Mouse (Mus musculus) mouse trophoblast stem cell (cell line): ENCODE data around the gene Inka1.

ENCODE experiments used
- in situ Hi-C, 2 experiments: fragments of 300-500 bp; cut with MseI, MboI; formaldehyde crosslinking; loops; 2 replicates in 1 of 2; 3 replicates in 1 of 2; pipeline ENCODE4 v1.15.1; 2025

Gene Inka1

DNA sequence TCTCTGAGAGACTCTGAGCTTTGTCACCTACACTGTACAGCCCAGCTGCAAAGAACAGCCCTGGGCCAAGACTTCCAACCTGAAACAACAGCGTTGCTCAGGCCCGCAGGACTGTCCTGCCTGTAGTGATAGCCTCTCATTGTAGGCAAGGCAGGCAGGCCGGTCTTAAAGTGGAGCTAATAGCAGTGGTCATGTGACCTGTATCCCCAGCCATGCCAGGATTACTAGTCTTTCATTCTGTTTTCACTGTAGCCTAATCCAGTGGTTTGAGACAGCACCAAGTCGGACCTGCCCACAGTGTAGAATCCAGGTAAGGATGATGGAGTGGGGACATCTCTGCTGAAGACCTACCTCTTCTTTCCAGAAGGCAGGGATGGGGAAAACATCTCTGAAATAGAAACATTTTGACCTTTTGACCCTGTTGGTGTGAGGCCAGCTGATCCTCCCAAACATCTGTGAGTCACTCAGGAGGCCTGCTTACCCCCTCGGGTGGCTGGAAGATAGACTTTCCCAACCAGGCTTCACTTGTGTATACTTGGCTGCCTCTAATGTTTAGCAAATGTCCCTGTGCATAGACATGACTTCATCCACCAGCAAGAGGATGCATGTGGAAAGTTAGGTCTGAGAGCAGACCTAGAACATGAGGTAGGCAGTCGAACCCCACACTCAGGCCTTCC, 29.9 kb downstream of the Inka1 start:
- in situ Hi-C loops = no loop called here

DNA sequence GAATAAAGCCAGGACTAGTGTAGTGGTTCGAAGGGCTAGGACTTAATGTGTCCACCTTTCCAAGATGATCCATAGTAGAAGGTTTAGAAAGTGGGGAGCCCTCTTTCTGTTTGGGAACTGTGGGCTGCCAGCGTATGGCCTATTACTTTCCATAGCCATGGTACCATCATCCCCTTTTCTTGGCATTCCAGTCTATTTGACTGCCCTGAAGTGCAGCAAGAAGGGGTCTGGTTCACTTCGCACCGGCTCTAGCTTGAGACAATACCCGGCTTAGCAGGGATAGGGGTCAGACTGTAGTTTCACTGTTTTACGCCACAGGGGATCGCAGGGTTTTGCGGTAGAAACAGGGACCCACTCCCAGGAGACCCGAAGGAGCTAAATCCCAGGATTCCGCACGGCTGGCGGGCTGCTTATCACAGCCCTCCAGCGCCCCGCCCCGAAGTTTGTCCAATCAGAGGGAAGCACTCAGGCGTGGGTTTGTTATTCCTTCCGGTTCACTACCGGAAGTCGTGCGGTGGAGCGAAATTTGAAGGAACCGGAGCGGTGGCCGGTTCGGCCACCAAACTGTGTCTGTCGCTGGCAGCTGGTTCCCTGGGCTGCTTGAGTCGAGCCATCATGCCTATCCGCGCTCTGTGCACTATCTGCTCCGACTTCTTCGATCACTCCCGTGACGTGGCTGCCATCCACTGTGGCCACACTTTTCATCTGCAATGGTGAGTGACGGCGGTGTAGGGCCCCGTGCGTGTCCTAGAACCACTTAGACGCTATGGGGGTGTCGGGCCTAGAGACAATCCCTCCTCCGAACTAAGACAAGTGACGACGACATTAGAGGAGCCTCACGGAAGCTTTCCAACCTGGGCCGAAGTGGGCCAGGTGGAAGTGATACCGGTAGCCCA, 35.0 kb downstream of the Inka1 start:
- in situ Hi-C loops = no loop called here

DNA sequence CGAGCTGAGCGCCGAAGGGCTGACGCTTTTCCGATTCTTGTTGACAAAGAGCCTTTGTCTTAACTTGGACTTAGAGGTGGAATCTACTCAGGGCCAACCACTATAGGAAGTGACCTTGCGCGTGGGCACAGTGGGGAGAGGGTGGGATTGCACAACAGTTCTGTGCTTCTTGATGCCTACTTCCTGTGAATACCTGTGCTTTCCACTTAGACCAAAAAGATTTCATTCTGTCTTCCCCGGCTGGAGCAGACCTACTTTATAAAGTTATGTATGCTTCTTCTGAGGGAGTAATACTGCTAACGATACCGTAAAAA, 35.8 kb downstream of the Inka1 start, which contains the start of gene Traip:
Gene Traip, plus strand, starts transcription at position 215 of the 314 bp plus-strand sequence.
- in situ Hi-C loops = no loop called here

DNA sequence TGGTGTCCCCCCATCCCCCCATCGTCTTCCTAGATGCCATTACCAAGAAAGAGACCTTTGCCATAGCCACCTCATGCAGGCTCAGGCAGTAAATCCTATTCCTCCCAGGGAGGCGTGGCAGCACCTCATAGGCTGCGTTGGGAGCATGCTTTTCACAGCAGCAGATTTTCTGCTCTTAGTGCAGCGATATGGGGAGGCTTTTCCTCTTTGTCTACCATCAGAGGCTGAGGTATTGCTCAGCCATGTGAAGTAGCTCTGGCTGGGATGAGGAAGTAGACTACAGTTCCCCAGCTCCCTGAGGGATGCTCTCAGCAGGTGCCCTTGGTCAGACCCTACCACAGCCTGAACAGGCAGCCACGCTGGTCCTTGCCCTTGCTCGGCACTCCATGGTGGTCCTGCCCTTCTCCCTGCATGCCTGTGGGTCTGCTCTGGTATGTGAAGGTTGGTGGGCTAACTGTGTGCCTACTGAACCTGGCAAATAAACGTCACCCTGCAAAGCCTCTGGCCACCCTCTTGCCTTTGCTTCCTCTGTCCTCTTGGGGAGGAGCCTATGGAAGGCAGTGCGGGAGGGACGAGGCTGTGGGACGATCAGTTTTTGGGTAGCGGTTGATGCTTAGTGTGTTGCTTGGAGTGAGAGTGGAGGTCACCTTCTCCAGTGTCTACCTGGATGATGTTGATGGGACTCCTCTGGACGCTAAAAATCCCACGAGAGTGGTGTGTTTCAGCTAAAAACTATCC, 36.3 kb downstream of the Inka1 start:
- in situ Hi-C loops = no loop called here

DNA sequence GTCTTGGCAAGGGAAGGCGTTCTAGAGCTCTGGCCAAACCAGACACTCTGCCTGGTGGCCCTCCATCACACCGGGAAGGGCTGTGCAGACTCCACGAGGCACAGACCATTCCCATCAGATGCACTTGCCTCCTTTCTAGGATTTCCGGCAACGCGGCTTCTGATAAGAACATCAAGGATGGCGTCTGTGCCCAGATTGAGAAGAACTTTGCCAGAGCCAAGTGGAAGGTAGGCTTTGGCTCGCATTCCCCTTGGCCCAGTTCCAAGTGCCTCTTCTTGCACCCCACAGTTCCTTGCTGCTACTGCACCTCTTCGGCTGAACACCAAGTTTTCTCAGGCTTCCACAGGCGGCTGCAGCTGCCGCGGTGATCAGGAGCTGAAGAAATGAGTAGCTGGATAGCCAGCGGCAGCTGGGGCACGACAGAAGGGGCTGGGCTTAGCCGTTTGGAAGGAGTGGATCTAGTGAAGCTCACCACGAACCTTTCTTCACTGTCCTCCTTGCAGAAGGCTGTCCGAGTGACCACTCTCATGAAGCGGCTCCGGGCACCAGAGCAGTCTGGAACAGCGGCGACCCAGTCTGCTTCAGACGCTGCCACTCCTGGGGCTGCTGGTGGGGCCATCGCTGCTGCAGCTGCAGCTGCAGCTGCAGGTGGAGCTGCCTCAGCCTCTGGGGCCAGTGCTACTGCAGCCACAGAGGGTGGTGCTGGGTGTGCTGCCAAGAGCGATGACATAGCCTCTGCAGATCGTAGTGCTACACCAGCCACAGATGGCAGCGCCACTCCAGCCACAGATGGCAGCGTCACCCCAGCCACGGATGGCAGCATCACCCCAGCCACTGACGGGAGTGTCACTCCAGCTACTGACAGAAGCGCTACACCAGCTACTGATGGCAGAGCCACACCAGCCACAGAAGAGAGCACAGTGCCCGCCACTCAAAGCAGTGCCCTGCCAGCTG, 38.2 kb downstream of the Inka1 start:
- in situ Hi-C loops = no loop called here

DNA sequence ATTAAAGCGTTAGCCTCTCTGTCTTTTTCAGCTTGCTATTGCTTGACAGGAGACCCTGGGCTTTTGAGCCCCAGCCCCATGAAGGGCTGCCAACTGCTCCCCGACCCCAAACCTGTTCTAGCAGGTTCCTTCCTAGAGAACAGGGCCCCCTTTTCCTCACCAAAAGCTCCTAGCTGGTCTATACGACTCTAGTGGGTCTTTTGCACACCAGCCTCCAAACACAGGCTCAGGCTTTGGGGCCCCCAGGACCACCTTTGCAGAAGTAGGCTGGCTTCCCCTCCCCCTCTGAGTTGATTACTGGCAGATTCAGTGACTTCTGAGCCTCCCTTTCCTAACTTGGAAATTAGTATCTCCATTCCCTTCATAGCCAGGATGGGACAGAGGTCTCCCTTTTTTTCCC, 48.8 kb downstream of the Inka1 start:
- in situ Hi-C loops = no loop called here

DNA sequence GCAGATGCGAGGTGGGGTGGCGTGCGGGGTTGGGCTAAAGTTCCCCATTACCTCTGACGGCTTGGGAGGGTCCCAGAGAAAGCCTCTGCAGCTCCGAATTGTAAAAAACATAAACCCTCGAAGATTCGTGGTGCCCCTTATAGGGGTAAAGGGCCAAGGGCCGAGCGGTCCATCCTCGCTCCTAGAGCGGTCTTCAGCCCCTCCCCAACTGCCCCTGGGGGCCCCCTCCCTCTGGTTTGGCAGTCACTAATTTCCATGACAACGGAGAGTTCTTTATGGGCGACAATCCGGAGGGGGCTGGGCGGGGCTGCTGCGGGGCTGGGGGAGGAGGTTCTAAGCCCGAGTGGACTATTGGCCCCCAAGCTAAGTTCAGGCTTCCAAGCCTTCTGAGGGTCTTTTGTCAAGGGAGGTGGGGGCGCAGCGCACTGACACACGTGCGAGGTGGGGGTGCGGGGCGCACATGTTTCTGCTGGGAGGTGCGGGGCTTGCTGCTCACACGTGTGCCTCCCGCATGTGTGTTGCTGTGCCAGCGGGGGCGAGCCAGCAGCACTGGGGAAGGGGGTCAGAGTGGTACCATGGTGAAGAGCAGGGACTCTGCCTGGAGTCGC, 49.4 kb downstream of the Inka1 start:
- in situ Hi-C loops = no loop called here

DNA sequence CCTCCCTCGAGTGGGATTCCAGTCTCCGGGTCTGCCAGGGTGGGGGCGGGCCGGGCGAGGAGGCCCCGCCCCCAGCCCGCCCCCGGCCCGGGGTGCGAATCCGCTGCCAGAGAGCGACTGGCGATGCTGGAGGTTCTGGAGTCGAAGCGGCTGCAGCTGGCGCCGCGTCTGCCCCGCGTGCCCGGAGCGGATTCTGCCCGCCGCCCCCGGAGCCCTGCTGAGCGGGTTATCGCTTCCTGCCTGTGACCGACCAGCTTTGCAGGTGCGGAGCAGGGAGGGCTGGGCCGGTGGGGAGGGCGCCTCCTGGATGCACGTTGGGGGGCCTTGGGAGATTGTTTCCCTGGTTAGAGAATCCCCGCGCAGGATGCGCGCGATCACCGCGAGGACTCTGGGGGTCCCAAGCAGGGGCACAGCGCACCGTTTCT, 49.9 kb downstream of the Inka1 start:
- in situ Hi-C loops = no loop called here

DNA sequence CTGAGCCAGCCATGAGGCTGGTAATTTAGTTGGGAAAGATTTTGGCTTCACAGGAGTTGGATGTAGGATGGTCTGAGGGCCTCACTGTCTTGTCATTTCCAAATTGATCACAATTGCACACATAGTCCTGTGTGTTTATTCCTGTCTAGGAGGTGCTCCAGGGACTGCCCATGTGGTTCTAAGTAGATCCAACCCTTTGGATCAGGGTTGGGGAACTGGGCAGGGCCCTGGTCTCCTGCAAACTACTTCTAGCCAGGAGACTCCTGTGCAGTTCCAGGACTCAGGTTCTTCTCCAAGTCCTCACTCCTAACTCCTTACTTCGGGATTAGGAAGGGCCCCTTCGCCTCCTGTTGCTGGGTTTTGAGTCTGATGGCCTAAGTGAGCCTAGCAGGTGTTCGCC, 50.3 kb downstream of the Inka1 start, which contains the start of gene Camkv:
Gene Camkv, plus strand, starts transcription at position 301 of the 400 bp plus-strand sequence.
- in situ Hi-C loops = no loop called here
